Mouse (Mus musculus) kidney, postnatal 10 days (tissue): ENCODE results near the gene Vmn2r99.

Source experiments
- DNase-seq: peaks from one replicate; pipeline ENCODE4 v3.0.0; 2021; ENCODE audit warnings: mixed read lengths

The Vmn2r99 gene

GRCm38 (mm10) chr17:19361649-19362048 lies at the start of gene Vmn2r99:
Gene Vmn2r99 (plus strand): TSS chr17:19361949.
- no peak for DNase-seq

DNA sequence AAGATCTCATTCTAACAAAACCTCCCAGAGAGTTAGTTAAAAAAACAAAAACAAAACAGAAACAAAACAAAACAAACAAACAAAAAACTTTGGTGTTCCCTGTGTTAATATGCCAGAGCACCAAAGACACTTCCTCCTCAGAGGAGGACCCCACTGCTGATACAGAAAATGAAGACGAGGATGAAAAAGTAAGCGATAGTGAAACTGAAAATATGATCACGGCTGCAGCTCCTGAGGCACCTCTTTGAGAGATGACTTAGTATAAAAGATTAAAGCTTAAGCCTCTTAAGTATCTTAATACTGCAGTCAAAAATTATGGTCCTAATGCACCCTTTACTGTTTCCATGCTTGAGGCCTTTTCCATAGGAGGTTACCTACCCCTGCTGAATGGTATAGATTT lies 75.9 kb downstream of the Vmn2r99 start:
- no peak for DNase-seq

GRCm38 (mm10) chr17:19444932-19445331 lies 83.2 kb downstream of the Vmn2r99 start:
- DNase-seq: no peak
